Mouse (Mus musculus): ENCODE measurements around the gene Dppa3. TPM values are rescaled to one million over a fixed set of nuclear protein-coding genes. Genes with fewer than 3 reads are reported as not detected.

The Dppa3 gene
- total and polyA plus RNA-seq, 3 experiments, result not detected

DNA sequence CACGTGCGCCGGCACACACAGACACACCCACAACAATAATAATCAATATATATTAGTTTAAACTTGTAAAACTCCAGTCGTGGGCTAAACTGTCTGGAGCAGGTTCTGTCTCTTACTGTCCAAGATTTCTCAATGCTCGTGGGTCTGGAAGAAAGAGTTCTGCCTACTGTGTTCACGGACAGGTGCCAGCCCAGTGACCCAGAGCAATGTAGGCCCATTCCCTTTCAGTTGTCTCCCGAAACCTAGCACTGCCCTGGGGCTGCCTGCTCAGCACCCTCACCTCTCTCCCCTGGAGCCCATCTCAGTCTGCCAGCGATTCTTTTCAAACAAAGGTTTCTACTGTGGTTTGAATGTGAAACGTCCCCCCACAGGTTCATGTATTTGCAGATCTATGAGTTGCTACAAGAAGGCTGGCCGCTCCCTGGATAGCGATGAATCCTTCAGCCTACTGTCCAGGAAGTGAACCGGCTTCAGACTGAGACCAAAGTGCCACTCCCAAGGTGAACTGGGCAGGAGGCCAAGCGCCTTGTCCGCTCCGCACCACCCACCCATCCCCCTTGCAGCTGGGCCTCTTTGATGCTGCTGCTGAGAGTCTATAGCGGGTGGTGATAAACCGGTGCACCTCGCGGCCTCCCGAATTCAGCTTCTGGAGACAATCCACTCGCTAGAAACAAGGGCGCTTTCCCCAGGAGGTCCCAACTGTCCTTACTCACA, 36.5 kb downstream of the Dppa3 start:
- Histone ChIP-seq H3K27ac (ENCODE audit: control insufficient read depth, low read depth, low read length) (no peak overlapping the region), H3K4me3 (ENCODE audit: control insufficient read depth in 1 of 2, insufficient read depth in 1 of 2, low read depth in 2 of 2, low read length in 2 of 2) (no peak overlapping the region), H3K36me3 (ENCODE audit: control insufficient read depth in 1 of 2, insufficient read depth in 2 of 2, low read length in 2 of 2) (no peaks in the 10 kb centered on the region), H3K27me3 (ENCODE audit: control insufficient read depth in 1 of 2, insufficient read depth in 2 of 2, low read length in 2 of 2) (peaks cover 6 to 13% of the 10 kb centered on the region in 2 experiments), H3K79me2 (ENCODE audit: control insufficient read depth, insufficient read depth, low read length, poor library complexity) (no peaks in the 10 kb centered on the region), H3K9ac (ENCODE audit: control insufficient read depth, low read depth, low read length, poor library complexity, severe bottlenecking) (no peak overlapping the region), H3K4me1 (ENCODE audit: control insufficient read depth in 1 of 2, insufficient read depth in 2 of 2, low read length in 2 of 2) (no peaks in the 10 kb centered on the region), H3K9me3 (replicated peaks; ENCODE audit: insufficient read depth, low read length) (no peaks in the 10 kb centered on the region)
- TF ChIP-seq TAL1 (IDR thresholded peaks at IDR 0.05; ENCODE audit: low read length), result no peak
- no peak for TF ChIP-seq RAD21 (IDR thresholded peaks at IDR 0.05; ENCODE audit: low read depth, low read length)
- TF ChIP-seq POLR2AphosphoS2 (IDR thresholded peaks at IDR 0.05; ENCODE audit: low read length), result no peak
- no peak for TF ChIP-seq MEF2A (IDR thresholded peaks at IDR 0.05; ENCODE audit: extremely low read depth, insufficient replicate concordance, low read depth, low read length, poor library complexity, severe bottlenecking)
- no peak for TF ChIP-seq JUND (IDR thresholded peaks at IDR 0.05; ENCODE audit: low read depth, low read length)
- TF ChIP-seq SMC3 (IDR thresholded peaks at IDR 0.05; ENCODE audit: low read depth, low read length), result no peak
- TF ChIP-seq NRF1 (IDR thresholded peaks at IDR 0.05; ENCODE audit: insufficient read depth, low read depth, low read length, poor library complexity, severe bottlenecking), result no peak
- no peak for TF ChIP-seq POLR2AphosphoS5 (IDR thresholded peaks at IDR 0.05; ENCODE audit: borderline replicate concordance, low read depth, low read length)
- TF ChIP-seq HCFC1 (IDR thresholded peaks at IDR 0.05; ENCODE audit: low read depth, low read length), result no peak
- no peak for TF ChIP-seq MYC (IDR thresholded peaks at IDR 0.05; ENCODE audit: low read depth, low read length)
- TF ChIP-seq USF1 (IDR thresholded peaks at IDR 0.05; ENCODE audit: low read depth, low read length), result no peak
- TF ChIP-seq NELFE (IDR thresholded peaks at IDR 0.05; ENCODE audit: low read depth, low read length), result no peak
- no peak for TF ChIP-seq ZKSCAN1 (IDR thresholded peaks at IDR 0.05; ENCODE audit: low read depth, low read length)
- TF ChIP-seq UBTF (IDR thresholded peaks at IDR 0.05; ENCODE audit: borderline replicate concordance, insufficient read depth, low read depth, low read length), result no peak
- TF ChIP-seq CHD2 (IDR thresholded peaks at IDR 0.05; ENCODE audit: low read length), result no peak
- TF ChIP-seq SIN3A (IDR thresholded peaks at IDR 0.05; ENCODE audit: low read length), result no peak
- no peak for TF ChIP-seq RCOR1 (IDR thresholded peaks at IDR 0.05; ENCODE audit: low read depth, low read length)
- no peak for TF ChIP-seq EP300 (IDR thresholded peaks at IDR 0.05; ENCODE audit: low read depth in 1 of 2, low read length in 2 of 2)
- DNase-seq (ENCODE audit: low read depth, low spot score), result no peak

DNA sequence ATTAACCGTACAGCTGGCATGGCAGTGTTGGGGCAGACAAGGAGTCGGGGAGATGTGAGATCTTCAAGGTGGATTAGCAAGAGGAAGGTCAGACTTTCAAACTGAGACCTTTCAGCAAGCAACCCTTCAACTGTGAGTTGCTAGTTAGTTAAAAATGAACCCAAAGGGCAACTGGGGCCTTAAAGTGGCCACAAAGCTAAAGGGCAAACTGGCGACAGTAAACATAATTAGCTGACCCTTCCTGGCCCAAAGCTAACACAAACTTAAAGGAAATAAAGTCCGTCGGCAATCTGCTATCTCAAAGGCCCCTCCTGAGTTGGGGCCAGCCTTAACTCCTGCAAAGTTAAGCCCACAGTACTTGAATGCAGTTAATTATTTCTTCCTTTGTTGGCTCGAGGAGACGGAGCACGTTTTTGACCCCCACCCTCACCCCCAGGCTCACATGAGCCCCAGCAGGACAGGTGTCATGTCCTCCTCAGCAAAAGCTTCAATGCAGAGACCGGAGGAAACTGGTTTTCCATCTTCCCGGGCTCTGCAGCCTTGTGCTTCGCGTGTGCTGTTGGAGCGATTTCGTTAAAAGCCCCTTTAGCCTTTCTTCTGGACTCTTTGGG, 37.5 kb downstream of the Dppa3 start:
- Histone ChIP-seq H3K9me3 (replicated peaks; ENCODE audit: insufficient read depth, low read length) (no peaks in the 10 kb centered on the region), H3K9ac (ENCODE audit: control insufficient read depth, low read depth, low read length, poor library complexity, severe bottlenecking) (no peak overlapping the region), H3K4me3 (ENCODE audit: control insufficient read depth in 1 of 2, insufficient read depth in 1 of 2, low read depth in 2 of 2, low read length in 2 of 2) (no peak overlapping the region), H3K27ac (ENCODE audit: control insufficient read depth, low read depth, low read length) (no peak overlapping the region), H3K4me1 (ENCODE audit: control insufficient read depth in 1 of 2, insufficient read depth in 2 of 2, low read length in 2 of 2) (no peaks in the 10 kb centered on the region), H3K36me3 (ENCODE audit: control insufficient read depth in 1 of 2, insufficient read depth in 2 of 2, low read length in 2 of 2) (no peaks in the 10 kb centered on the region), H3K79me2 (ENCODE audit: control insufficient read depth, insufficient read depth, low read length, poor library complexity) (no peaks in the 10 kb centered on the region), H3K27me3 (ENCODE audit: control insufficient read depth in 1 of 2, insufficient read depth in 2 of 2, low read length in 2 of 2) (peaks cover 6 to 13% of the 10 kb centered on the region in 2 experiments)
- DNase-seq (ENCODE audit: low read depth, low spot score), result no peak
- TF ChIP-seq NRF1 (IDR thresholded peaks at IDR 0.05; ENCODE audit: insufficient read depth, low read depth, low read length, poor library complexity, severe bottlenecking) (no peak), ZC3H11A (IDR thresholded peaks at IDR 0.05; ENCODE audit: low read depth, low read length) (no peak), SMC3 (IDR thresholded peaks at IDR 0.05; ENCODE audit: low read depth, low read length) (no peak), BHLHE40 (IDR thresholded peaks at IDR 0.05; ENCODE audit: borderline replicate concordance, low read depth, low read length) (no peak), TCF12 (IDR thresholded peaks at IDR 0.05; ENCODE audit: low read depth, low read length) (no peak), USF1 (IDR thresholded peaks at IDR 0.05; ENCODE audit: low read depth, low read length) (no peak), EP300 (IDR thresholded peaks at IDR 0.05; ENCODE audit: low read depth in 1 of 2, low read length in 2 of 2) (no peak), TAL1 (IDR thresholded peaks at IDR 0.05; ENCODE audit: low read length) (no peak), CHD1 (IDR thresholded peaks at IDR 0.05; ENCODE audit: low read depth, low read length) (no peak), MAFK (IDR thresholded peaks at IDR 0.05; ENCODE audit: borderline replicate concordance, low read depth, low read length) (no peak), ZKSCAN1 (IDR thresholded peaks at IDR 0.05; ENCODE audit: low read depth, low read length) (no peak), MXI1 (IDR thresholded peaks at IDR 0.05; ENCODE audit: low read depth, low read length) (no peak), SIN3A (IDR thresholded peaks at IDR 0.05; ENCODE audit: low read length) (no peak), CHD2 (IDR thresholded peaks at IDR 0.05; ENCODE audit: low read length) (no peak), POLR2AphosphoS5 (IDR thresholded peaks at IDR 0.05; ENCODE audit: borderline replicate concordance, low read depth, low read length) (no peak), POLR2AphosphoS2 (IDR thresholded peaks at IDR 0.05; ENCODE audit: low read length) (no peak), KAT2A (conservative IDR thresholded peaks at IDR 0.05; ENCODE audit: low read depth, low read length) (no peak), ETS1 (IDR thresholded peaks at IDR 0.05; ENCODE audit: low read depth, low read length) (no peak)
